Mouse (Mus musculus) mouse trophoblast stem cell (cell line): ENCODE results near the gene Hoxd10.

Source experiments
- in situ Hi-C, 2 experiments: fragments of 300-500 bp; cut with MseI, MboI; formaldehyde crosslinking; loops; 2 replicates in 1 of 2; 3 replicates in 1 of 2; pipeline ENCODE4 v1.15.1; 2025

The Hoxd10 gene

DNA sequence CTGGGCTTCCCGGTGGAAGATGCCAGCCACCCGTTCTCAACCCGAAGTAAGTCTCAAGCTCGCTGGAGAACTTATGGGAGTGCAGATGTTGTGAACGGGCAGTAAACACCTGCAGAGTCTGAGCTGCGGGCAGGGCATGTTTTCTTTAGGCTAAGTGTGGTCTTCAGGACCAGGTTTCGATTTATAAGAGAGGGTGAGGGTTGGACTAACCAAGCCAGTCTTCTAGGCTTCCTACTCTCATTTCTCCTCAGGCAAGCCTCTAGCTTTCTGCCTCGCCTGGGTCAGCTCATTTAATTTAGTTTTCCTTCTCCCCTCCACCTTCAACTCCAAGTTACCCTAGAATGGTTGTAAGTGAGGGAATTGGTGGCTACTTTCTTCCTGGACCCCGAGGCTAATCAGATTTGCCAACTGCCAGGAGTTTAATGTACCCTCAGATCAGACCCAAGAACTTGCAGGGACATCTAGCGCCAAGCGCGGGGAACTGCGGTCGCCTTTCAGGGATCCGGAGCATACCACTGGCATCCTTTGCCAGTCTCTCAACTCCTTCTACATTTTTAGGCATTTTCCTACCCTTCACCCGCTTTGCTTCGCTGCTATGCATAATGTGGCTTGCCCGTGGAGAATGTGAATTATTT lies 28.3 kb upstream of the Hoxd10 start:
- in situ Hi-C loops, result loop anchor here (10.0 kb wide), 2 partner anchors 359 to 369 kb away; no protein-coding TSS in a partner anchor

DNA sequence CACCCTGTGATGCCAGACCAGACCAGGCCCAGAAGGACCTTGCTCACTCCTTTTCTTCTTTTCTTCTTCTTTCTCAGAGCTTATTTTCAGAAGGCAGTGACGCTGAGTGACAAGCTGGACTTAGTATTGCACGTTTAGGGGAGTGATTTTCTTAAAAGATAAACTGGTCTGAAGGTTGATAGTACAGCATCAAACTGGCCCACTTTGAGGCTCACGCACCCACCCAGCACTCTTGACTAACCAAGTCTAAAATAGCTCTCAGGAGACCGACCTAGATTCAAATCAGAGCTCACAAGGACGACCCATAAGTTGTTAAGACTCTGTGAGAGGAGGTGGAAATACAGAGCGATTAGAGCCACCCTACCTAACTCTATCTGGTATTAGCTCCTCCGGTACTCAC lies 25.3 kb upstream of the Hoxd10 start:
- in situ Hi-C loops, result loop anchor here (10.0 kb wide), 2 partner anchors 362 to 372 kb away; no protein-coding TSS in a partner anchor

DNA sequence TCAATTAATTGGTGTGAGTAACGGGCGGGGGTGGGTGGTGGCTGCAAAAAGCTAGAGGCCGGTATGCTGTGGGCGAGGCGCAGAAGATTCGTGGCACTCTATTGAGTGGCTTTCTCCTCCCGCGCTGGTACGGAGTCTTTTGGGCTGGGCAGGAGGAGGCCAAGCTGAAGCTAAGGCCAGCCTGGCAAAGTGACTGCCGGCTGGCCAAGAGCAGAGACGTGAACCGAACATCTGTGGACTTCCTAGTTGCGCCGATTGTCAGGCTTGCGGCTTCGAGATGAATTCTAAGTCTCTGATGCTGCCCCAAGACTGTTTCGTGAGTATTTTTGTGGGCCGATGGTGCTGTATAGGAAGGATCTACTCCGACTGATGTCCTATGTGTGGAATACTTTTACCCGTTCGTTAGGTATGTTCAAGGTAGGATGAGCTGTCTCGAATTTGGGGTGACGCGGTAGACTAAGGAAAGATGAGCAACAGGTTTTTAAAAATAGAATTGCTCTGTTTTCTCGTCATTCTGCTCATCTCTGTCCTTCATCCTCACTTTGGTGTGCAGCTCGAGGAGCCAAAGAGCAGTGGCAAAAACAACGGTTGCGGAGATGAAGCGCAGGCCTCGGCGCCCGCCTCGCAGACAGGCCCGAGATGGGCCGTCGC lies 24.4 kb upstream of the Hoxd10 start:
- in situ Hi-C loops, result loop anchor here (10.0 kb wide), 2 partner anchors 363 to 373 kb away; no protein-coding TSS in a partner anchor

DNA sequence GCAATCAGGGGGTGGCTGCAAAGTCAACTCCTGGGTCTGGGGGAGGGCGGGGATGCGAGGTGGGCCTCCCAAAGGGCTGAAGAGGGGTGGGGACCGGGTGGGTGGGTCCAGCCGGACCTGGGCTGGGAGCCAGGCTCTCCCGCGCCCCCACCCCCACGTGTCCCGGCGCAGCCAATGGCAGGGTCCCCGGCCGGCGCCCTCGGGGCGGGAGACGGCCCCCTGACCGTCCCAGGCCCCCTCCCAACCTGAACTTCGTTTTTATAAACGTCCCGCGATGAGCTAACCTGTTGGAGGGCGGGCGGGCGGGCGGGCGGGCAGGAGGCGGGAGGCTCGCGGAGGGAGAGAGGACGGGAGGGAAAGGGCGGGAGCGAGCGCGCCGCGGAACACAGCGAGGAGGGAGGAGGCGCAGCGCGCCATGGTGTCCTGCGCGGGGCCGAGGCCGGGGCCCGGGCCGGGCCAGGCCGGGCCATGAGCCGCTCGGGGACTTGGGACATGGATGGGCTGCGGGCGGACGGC lies 23.8 kb upstream of the Hoxd10 start, which contains the start of gene Hoxd13:
Gene Hoxd13 (plus strand): TSS at position 469 of the 516 bp plus-strand sequence.
- in situ Hi-C loops, result loop anchor here (10.0 kb wide), 2 partner anchors 363 to 373 kb away; no protein-coding TSS in a partner anchor

DNA sequence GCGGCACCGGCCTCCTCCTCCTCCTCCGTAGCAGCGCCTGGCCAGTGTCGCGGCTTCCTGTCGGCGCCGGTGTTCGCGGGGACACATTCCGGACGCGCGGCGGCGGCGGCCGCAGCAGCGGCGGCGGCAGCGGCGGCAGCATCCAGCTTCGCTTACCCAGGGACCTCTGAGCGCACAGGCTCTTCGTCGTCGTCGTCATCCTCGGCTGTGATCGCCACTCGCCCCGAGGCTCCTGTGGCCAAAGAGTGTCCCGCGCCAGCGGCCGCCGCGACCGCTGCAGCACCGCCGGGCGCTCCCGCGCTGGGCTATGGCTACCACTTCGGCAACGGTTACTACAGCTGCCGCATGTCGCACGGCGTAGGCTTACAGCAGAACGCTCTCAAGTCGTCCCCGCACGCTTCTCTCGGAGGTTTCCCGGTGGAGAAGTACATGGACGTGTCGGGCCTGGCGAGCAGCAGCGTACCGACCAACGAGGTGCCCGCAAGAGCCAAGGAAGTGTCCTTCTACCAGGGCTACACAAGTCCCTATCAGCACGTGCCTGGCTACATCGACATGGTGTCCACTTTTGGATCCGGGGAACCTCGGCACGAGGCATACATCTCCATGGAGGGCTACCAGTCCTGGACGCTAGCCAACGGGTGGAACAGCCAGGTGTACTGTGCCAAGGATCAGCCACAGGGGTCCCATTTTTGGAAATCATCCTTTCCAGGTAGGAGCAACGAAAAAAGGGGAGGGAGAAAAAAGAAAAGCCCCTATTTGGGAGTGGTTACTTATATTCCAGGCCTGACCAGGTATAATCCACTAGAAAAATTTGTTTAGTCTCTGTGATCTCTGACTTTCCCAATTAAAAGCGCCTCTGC lies 23.1 kb upstream of the Hoxd10 start:
- in situ Hi-C loops, result loop anchor here (10.0 kb wide), 2 partner anchors 364 to 374 kb away; no protein-coding TSS in a partner anchor

DNA sequence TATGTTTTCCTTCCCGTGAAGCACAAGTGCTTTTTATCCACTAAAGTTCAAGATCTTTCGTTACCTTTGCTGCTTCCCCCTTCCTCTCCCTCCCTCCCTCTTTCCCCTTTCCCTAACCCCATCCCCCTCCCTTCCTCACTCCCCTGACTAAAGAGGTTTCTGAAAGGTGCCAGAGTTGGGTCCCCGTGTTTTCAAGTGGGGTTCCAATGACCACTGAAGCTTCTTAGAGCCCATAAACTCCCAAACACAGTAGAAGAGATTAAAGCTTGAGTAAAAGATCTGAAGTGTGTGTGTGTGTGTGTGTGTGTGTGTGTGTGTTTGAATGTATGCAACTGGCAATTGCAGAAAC lies 22.5 kb upstream of the Hoxd10 start:
- in situ Hi-C loops, result loop anchor here (10.0 kb wide), 2 partner anchors 364 to 374 kb away; no protein-coding TSS in a partner anchor

DNA sequence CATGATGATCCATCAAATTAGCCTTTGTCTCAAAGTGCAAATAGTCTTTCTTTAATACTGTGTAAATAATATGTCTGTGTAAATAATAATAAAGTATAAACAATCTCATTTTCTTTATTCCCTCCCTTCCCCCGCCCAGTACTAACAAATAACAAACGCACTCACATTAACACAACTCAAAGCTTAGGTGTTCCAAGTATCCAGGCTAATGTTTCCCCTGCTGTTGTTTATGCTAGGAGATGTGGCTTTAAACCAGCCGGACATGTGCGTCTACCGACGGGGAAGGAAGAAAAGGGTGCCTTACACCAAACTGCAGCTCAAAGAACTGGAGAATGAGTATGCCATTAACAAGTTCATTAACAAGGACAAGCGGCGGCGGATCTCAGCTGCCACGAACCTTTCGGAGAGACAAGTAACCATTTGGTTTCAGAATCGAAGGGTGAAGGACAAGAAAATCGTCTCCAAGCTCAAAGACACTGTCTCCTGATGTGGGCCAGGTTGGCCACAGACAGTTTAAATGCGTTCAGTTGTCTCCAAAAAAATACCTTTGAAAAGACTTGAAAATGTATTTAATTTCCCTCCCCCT lies 22.0 kb upstream of the Hoxd10 start:
- in situ Hi-C loops, result loop anchor here (10.0 kb wide), 2 partner anchors 365 to 375 kb away; no protein-coding TSS in a partner anchor

DNA sequence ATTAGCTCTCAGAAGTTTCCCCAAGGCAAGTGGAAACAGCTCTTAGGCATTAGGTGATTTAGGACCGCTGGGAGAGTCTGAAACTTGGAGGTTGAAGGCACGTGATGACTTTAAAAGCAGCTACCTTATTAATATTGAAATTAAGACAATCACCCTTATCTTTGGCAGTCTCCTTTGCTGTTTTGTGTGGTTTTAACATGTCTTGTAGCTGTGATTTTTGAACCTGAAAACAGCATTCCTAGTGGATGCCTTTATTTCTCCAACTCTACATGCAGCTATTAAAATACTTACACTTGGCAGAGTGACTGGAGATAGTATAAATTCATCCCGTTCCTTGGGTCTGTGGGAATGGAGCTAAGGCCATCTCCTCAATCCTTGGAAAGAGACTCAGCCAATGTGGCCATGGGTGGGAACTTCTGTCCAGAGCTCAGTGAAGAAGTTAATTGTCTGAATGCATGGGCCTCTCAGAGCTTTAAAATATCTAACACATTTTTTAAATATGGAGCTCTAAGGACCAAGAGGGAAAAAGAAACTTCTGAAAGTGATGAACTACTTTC lies 21.0 kb upstream of the Hoxd10 start:
- in situ Hi-C loops, result no loop called here

DNA sequence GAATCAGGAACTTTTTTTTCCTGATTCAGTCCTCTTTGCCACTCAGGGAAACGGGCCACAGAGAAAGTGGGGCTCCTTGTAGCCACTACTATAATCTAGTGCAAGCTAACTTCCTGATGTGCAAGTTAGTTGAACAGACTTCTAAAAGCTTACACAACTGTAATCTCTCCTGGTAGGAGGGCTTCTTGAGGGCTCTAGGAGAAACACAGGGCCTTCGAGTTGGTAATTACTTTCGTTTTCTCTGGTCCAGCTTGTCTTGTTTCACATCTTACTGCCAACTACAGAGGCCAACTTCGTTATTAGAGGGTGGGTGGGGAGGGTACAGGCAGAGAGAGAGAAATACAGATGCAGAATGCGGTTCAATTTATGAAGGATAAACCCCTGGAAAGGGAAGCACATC lies 19.9 kb upstream of the Hoxd10 start:
- in situ Hi-C loops, result no loop called here

DNA sequence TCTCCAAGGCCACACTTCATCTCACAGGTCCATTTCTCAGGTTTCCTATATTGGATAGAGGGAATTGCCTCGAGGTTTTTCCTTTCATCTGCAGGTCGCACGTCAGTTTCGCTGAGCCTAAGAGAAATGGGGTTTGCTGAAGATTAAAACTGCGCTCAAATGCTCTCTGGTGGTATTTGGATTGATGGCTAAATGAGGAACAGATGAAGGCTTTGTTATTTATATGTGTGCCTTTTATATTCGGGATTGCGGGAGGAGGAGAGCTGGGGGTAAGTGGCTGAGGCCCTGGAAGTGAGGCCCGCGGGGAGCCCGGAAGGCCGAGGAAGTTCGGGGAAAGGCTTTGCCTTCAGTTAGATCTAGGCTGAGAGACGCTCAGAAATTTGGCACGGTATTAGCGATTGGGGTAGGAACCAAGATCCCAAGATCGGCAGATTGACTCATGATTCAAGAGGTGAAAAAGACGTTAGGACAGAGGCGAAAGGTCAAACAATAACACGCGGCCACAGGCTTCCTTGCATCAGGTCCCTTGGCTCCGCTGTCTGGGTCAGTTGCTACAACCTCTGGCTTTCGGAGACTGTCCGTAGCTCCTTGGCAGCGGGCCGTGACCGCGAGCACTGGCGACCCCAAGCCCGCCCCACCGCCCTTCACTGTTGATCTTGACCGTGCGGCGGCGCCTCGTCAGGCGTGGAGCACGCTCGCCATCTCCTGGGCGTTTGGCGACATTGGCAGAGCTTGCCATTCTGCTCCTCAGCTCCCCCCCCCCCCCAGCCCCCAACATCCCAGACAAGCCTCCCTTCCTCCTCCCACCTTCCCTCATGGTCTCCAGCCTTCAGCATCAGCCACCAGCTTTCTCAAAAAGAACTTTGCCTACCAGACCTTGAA lies 19.0 kb upstream of the Hoxd10 start:
- in situ Hi-C loops, result no loop called here

DNA sequence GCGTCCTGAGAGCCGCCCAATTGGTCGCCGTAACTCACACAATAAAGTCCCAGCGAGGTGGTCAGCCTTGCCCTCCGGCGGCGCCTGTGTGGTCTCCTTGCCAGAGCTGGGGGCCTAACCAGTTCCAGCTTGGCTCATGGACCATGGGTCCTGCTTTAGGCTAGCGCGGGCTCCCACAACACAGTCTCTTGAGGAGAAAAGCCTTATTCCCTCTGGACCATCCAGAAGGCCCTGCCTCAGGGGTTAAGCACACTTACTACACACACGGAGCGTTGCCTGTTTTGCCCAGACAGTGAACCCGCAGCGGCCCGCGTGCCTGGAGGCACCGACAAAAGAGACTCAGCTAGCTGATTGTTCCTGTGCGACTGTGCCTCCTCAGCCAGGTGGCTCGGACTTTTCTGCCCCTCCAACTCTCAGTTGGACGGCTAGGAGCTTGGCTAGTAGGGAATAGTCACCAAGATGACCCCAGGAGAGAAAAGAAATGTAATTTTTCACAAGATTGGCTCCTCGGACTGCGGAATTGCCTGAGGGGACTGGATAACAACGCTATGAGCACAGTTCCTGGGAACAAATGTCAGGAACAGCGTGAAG lies 17.8 kb upstream of the Hoxd10 start:
- in situ Hi-C loops, result no loop called here

DNA sequence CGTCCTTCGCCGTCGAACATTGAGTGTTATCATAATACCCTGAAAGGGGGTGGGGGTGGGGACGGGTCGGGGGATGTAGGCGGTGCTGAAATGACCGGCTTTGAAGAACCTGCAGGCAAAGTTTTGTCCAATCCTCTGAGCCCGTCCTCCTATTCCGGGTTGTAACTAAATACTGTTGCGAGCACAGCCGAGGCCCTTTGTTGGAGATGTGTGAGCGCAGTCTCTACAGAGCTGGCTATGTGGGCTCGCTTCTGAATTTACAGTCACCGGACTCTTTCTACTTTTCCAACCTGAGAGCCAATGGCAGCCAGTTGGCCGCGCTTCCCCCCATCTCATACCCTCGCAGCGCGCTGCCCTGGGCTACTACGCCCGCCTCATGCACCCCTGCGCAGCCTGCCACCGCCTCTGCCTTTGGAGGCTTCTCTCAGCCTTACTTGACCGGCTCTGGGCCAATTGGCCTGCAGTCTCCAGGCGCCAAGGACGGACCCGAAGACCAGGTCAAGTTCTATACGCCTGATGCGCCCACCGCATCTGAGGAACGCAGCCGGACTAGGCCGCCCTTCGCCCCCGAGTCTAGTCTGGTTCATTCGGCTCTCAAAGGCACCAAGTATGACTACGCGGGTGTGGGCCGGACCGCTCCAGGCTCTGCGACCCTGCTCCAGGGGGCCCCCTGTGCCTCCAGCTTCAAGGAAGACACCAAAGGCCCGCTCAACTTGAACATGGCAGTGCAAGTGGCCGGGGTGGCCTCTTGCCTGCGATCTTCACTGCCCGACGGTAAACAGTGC lies 16.7 kb upstream of the Hoxd10 start, which contains the start of gene Hoxd12:
Gene Hoxd12 (plus strand): TSS at position 133 of the 785 bp plus-strand sequence.
- in situ Hi-C loops, result no loop called here

DNA sequence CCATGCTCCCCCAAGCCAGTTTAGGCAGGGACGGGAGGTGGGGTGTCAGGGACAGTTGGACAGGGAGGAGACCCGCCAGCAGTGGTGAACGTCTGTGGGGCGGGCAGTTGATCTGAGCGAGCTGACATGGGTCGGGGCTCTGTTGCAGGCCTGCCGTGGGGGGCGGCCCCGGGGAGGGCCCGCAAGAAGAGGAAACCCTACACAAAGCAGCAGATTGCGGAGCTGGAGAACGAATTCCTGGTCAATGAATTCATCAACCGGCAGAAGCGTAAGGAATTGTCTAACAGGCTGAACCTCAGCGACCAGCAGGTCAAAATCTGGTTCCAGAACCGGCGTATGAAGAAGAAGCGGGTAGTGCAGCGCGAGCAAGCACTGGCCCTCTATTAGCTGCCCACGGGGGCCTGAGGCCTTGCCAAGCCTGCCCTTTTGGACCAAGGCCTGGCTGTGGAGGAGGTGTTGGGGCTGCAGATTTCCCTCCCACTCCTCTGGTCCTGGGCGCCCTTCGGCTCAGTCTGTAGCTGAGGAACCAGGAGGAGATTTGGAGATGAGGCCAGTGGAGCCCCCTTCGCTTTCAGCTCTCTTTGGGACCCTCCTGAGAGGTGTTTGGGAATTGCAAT lies 15.9 kb upstream of the Hoxd10 start:
- in situ Hi-C loops, result no loop called here

DNA sequence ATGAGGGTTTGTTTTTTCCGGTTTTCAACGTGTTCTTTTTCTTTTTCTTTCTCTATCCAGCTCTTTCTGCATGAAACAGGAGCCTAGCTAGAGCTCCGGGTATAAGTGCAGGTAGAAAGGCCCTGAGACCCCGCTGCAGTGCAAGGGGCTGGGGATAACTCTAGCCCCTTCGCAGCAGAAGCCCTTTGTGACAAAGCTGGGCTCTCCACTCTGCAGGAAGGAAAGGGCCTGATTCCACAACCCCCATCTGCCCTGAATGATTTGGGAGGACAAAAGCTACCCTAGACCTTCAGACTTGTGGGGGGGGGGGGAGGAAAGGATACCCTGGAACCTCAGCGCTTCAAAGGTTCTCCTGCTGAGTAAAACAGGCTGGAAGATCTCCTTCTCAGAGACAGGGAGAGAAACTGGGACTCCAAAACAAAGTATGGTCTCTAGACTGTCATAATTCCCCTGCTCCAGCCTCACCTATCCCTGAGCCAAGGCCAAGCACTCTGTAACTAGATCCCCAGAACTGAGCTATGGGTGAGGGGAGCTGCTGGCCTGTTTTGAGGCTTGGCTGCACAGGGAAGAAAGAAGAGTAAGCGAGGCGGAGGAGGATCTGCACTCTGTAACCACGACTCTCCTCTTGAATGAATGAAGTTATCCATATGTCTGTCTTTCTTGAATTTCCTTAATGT lies 15.2 kb upstream of the Hoxd10 start:
- in situ Hi-C loops, result no loop called here

DNA sequence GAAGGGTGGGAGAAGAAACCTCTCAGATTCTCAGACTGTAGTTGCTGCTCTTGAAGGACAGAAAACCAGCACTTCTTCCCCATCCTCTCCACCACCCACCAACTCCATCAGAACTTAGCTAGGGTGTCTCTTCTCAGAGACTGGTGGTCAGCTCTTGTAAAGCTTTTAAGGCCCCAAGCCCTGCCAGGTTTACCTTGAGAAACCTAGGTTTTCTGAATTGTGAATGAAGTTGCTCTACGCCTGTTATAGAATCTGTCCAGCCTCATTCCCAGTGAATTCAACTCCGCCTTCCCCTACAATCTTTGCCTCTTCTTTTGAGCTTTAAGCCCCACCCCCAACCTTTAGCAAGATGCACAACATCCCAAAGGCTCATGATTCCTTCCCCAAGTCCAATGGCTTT lies 14.6 kb upstream of the Hoxd10 start:
- in situ Hi-C loops, result no loop called here

DNA sequence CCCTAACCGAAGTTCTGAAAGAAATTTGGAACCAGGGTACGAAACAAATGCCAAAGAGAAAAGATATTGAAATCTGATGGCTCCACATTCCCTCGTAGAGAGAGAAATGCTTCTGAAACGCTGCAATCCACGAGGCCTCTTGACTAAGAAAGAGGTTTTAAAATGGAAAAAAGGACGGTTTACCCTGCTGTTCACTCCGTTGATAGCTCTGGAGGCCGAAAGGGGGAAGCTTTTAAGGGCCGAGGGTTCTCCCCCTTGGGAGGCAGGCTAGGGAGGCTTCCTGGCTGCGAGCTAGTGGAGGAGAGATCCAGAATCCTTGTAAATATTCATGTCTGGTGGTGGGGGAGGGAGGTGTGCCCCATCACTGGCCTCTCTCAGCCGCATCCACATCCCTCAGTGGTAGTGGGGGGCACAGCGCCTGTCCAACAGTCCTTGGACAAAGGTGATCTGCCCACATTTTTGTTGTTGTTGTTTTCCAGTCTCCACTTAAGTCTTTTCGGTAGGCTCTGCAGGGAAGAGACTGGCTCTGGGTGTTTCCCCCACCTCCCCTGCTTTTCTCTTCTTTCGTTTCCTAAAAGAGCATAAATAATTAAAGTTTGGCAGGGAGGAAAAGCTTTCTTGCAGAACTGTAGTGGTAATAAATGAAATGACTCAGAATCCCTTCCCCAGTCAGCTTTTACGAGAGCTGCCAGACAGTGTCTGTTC lies 12.7 kb upstream of the Hoxd10 start, which contains the start of gene Hoxd11:
Gene Hoxd11 (plus strand): TSS at position 667 of the 705 bp plus-strand sequence.
- in situ Hi-C loops, result no loop called here

DNA sequence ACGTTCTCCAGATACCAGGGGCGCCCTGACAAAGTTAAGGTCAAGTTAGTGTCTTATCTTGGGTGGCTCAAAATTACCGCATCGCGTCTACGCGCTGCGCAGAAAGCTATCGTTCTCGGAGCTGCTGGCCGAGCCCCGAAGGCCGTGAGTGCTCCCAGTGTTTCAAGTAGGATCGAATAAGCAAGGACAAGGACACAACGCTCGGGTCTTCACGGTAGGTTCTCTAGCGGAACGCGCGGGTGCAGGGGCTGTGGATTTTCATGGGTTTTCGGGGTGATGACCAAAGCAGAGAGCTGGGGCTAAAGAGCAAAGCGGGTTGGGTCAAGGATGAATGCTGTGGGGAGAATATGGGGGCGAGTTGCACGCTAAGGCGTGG lies 12.1 kb upstream of the Hoxd10 start:
- in situ Hi-C loops, result no loop called here
